Mouse (Mus musculus): ENCODE data around the gene B3gat2. TPM values are rescaled to one million over a fixed set of nuclear protein-coding genes. Genes with fewer than 3 reads are reported as not detected.

The B3gat2 gene
- total RNA-seq, 2 experiments from 2014 or later: 8.4 to 10.2 TPM

GRCm38 (mm10) chr1:23826887-23827758 is 65.6 kb downstream of the B3gat2 start:
- intact Hi-C loops (cut with DNase I): loop anchor here (5.0 to 10.0 kb wide), 3 partner anchors 210 to 418 kb away; no protein-coding TSS in a partner anchor
- DNase-seq (ENCODE audit: low spot score in 2 of 2): peak; percentile 60 to 64

GRCm38 (mm10) chr1:23834246-23834645 is 72.7 kb downstream of the B3gat2 start:
- intact Hi-C loops (cut with DNase I): loop anchor here (5.0 kb wide), 1 partner anchor 173 kb away; the partner anchor contains the start of gene Sdhaf4
- no peak for DNase-seq (ENCODE audit: low spot score in 2 of 2)

DNA sequence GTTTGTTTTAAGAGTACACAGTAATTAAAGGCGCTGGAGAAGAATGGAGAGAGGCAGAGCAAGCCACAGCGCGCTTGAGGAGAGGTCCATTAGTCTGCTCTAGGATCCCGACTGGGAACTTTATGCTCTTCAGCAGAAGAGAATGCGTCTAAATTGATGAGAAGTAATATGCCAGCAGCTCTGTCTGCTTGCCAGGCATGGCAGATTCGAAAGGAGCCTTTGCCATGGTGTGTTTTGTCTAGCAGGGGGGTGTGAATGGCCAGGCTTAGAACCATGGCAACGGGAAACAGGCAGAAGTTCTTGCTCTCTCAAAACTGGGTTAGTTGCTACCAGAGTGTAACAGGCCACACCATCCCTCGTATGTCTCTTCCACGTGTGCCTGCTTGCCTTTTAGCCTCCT is 73.3 kb downstream of the B3gat2 start:
- DNase-seq (ENCODE audit: low spot score in 2 of 2): peak in 1 of 2 experiments; percentile 31
- intact Hi-C loops (cut with DNase I): loop anchor here (5.0 kb wide), 1 partner anchor 172 kb away; the partner anchor contains the start of gene Sdhaf4

DNA sequence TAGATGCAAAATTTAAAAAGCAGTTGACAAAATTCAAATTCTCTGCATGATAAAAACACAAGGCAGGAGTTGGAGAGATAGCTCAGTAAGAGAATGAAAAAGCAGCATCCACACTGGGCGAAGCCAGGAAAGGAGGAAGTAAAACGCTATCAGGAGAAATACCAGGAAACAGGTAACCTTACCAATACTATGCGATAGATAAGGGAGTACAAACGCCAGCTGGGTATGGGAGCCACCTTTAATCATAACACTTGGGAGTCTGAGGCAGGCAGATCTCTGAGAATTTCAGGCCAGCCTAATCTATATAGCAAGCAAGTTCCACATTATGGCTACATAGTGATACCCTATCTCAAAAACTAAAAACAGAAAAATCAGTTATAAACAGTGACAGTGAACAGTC is 75.1 kb downstream of the B3gat2 start:
- DNase-seq (ENCODE audit: low spot score in 2 of 2): no peak
- intact Hi-C loops (cut with DNase I): no loop called here

DNA sequence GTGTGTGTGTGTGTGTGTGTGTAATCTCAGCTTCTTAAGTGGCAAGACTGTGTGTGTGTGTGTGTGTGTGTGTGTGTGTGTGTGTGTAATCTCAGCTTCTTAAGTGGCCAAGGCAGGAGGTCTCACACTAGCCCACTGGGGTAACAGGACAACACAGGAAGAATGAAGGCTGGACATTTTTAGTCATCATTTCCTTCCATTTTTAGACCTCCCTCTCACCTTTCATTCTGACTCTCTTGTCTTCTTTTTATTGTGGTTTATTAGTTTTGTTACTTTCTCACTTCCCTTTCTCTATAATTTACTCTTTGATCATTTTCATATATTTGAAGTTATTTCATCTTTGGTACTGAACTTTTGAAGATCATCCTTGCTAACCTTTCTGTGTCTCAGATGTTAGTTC is 79.4 kb downstream of the B3gat2 start:
- intact Hi-C loops (cut with DNase I): no loop called here
- no peak for DNase-seq (ENCODE audit: low spot score in 2 of 2)

DNA sequence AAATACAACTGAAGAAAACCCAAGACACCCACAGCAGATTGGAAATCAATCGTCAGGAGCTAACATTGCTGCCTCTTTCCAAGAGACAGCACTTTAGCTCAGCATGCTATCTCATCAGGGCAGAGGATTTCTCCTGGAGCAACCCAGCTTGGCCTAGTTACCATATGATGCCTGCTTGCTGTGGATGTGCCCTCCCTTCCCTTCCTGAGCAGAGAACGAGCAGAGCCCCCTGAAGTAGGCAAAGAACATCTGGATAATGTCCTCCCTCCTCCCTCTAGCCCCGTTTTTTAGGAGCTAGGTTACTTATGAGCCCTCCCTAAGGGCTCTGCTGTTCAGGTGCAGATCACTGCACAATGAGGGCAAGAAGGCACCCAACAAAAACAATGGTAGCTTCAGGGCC is 81.1 kb downstream of the B3gat2 start:
- no peak for DNase-seq (ENCODE audit: low spot score in 2 of 2)
- intact Hi-C loops (cut with DNase I): no loop called here

GRCm38 (mm10) chr1:23843790-23844189 is 82.2 kb downstream of the B3gat2 start:
- intact Hi-C loops (cut with DNase I): no loop called here

DNA sequence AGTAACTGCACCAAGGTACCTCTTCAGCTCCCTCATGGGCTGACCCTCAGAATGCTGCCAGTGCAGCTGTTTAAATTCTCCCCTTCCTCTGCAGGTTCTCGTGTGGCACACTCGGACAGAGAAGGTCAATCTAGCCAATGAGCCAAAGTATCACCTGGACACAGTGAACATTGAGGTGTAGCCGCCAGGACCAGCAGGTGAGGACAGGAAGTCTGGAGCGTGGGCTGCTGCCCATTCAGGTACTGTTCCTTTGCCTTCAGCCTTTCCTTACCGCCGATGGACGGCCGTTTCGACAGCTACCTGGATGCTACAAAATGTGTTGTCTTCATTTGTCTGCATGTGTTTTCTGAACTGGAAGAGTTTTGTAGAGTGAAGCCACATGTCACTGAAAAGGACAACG is 83.5 kb downstream of the B3gat2 start:
- intact Hi-C loops (cut with DNase I): no loop called here

More at GRCm38 (mm10) chr1:23843790-23844189, 82.2 kb downstream of the B3gat2 start:
- peak in 1 of 2 experiments; percentile 38 for DNase-seq (ENCODE audit: low spot score in 2 of 2)

DNA sequence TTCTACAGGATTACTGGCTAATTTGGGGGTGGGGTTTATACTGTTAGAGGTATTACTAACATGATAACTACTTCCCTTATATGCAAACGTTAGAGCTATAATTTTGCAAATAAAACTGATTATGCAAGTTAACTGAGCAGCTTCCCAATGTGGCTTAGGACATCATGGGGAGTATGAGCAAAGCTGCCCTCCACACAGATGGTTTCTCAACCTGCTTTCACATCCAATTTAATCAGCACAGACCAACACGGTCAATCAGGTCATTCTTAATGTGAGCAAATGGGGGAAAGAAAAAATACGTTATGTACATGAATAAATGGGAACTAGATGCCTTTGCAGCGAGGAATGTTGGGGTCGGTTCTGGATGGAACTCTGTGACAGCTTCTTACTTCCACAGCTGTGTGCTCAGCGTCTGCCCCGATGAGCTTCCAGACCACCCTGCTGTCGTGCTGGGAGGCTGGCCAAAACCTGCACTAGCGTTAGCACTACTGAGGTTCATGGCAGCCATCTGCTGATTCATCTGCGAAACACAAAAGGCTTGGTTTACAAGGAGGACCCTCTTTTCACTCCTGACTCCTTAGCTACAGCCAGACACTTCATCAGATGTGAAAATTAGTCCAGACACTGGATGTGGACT is 84.6 kb downstream of the B3gat2 start:
- intact Hi-C loops (cut with DNase I): no loop called here
- DNase-seq (ENCODE audit: low spot score in 2 of 2): no peak

More for the DNA sequence above, 83.5 kb downstream of the B3gat2 start:
- DNase-seq (ENCODE audit: low spot score in 2 of 2): no peak

GRCm38 (mm10) chr1:23855623-23856022 is 94.1 kb downstream of the B3gat2 start:
- intact Hi-C loops (cut with DNase I): no loop called here

DNA sequence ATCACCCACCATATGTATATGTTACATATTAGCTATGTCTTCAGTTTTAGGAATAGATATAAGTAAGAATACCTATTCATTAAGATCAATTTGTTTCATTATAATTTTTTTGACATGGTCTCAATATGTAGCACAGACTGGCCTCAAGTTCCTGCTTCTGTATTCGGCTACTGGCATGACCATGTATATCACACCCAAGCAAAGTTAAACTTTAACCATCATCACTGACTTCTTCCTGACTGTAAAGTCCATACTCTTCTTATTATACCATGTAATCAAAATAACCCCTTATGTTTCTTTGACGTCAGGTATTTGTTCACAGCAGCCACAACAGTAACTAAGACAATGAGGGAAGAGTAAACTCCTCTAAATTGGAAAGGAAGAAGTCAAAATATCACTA is 99.4 kb downstream of the B3gat2 start:
- DNase-seq (ENCODE audit: low spot score in 2 of 2): no peak
- intact Hi-C loops (cut with DNase I): no loop called here

More at GRCm38 (mm10) chr1:23855623-23856022, 94.1 kb downstream of the B3gat2 start:
- no peak for DNase-seq (ENCODE audit: low spot score in 2 of 2)

- intact Hi-C loops (cut with DNase I): no loop called here
- DNase-seq (ENCODE audit: low spot score in 2 of 2): no peak
These were observed 104.0 kb downstream of the B3gat2 start for GRCm38 (mm10) chr1:23865566-23865965.

DNA sequence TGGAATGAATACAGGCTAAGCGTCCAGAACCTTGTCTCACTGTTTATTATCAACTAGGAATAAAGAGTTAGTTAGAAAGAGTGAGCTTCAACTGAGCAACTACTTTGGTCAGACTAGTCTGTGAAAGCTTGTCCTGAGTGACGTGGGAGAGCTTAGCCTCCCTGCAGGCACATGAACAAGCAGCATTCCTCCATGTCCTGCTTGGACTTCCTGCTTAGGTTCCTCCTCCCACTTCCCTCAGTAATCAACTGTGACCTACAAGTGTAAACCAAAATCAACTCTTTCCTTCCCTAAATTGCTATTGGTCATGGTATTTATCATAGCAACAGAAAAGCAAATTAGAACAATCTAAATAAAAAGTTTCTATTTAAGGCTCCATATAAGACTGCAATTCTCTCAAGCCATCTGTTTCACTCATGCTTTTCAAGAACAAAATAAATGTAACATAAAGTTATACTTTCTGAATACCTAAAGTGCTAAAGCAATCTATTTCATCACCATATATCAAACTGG is 105.9 kb downstream of the B3gat2 start:
- DNase-seq (ENCODE audit: low spot score in 2 of 2): peak in 1 of 2 experiments; percentile 48
- intact Hi-C loops (cut with DNase I): no loop called here

DNA sequence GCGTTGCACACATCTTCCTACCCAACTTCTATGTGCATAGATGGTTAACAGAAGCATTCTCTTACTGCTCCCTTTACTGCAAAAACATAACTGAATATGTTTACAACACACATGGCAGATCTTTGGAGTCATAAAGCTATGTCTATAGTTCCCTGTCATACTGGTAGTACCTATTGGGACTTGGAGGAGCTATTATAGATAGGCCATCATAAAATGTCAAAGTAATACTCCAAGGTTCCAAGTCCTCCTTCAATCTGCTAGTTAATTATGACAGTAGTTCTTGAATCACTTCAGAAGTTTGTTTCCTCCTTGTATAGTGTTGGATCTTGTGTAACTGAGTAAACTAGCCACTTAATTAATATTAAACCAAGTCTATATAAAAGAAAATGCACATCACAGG is 110.6 kb downstream of the B3gat2 start:
- no peak for DNase-seq (ENCODE audit: low spot score in 2 of 2)
- intact Hi-C loops (cut with DNase I): no loop called here

DNA sequence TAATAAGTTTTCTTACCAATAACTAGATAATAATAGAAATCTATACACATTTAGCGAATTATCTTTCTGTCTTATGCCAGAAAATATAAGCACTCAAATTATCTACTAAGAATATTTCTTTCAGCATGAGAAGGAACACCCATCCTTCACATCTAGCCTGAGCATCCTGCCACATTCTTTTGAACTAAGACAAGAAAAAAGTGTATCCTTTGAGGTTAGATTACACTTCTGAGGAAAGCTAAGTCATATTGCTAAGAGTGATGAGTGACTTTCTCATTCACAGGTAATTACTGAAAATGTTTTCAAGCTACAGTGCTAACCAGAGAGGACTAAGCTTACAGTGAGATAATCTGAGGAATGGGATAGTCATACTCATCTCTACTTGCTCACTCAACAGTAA is 121.1 kb downstream of the B3gat2 start:
- intact Hi-C loops (cut with DNase I): no loop called here
- no peak for DNase-seq (ENCODE audit: low spot score in 2 of 2)

- DNase-seq (ENCODE audit: low spot score in 2 of 2): no peak
- intact Hi-C loops (cut with DNase I): no loop called here
These were observed 122.6 kb downstream of the B3gat2 start for GRCm38 (mm10) chr1:23884087-23884668.

DNA sequence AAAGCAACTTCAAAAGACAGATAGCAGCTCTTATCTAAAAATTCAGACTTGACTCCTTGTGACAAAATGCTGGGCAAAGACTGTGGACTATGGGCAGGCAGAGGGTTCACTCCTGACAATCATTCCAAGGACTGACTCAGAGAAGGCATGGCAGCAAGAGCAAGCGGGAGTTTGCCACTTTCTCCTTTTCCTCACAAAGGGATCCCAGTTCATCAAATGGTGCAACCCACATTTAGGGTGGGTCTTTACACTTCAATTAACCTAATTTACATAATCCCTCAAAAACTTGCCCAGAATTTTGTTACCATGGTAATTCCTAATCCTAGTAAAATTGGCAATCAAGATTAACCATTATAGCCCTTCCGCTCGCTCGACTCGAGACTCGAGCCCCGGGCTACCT is 123.4 kb downstream of the B3gat2 start:
- DNase-seq (ENCODE audit: low spot score in 2 of 2): no peak
- intact Hi-C loops (cut with DNase I): no loop called here

DNA sequence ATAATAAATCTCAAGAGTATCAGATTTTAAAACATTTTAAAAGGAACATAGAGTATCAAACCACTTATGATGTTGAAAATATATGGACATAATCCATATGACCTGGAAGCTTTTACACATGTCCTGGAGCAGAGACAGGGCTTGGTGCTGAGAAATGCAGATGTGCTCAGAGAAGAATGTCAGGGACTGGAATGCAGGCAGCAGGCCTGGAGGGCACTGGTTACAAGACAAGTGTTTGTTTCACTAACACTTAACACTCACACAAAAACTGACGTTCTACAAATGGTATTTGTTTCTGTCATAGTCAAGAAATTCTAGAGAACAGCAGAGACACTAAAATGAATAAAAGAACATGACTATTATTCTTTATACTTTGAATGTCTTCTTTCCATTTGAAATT is 130.5 kb downstream of the B3gat2 start:
- no peak for DNase-seq (ENCODE audit: low spot score in 2 of 2)
- intact Hi-C loops (cut with DNase I): no loop called here

All from left cerebral cortex, postnatal 25 days (tissue).